In the genomic region with DNA sequence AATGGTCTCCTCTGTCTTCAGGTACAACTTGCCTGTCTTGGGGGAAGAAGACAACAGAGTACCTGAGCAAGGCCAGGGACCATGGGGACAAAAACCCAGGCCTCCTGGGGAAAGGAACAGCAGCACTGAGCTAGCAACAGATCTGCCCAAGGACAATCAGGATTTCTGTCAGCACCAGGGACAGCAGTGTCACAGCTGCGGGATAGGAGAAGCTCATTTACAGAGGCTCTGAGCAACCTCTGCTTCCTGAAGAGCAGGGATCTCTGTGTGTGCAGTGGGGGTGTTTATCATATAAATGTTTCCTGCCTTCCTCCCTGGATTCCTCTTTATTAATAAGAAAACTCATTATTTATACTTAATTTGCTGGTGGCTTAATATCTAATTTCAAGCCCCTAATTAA, we compare ENCODE assay signal across 15 mouse cellular contexts.
A peak's percentile ranks its signal among the peaks of the same experiment; 100 is the strongest.
DNase-seq lines count a peak whose midpoint lies in the region; ATAC-seq lines count a peak whose summit lies in the region.
"Had no signal": no experiment of that assay in that cellular context is flagged by ENCODE, and none has a peak within 500 bp of the region (broad histone marks: within the 10 kb centered on the region; RNA-seq: fewer than 3 reads in every experiment).

No protein-coding gene starts in this region.

- H3K27me3 ChIP-seq in midbrain, embryonic 13.5 days, result no peaks in the 10 kb centered on the region
- peaks cover 16% of the 10 kb centered on the region for H3K27me3 ChIP-seq in midbrain, embryonic 10.5 days (ENCODE audit: low read depth, poor library complexity, severe bottlenecking)
- H3K27me3 ChIP-seq in neural tube, embryonic 14.5 days (ENCODE audit: control insufficient read depth, insufficient read depth, low read length), result no peaks in the 10 kb centered on the region

- ATAC-seq in midbrain, embryonic 13.5 days, result no peak; the same call in 1 of the 2 replicates
- ATAC-seq in neural tube, embryonic 14.5 days (ENCODE audit: low read depth), result no peak
- ATAC-seq in cerebellum, adult (ENCODE audit: insufficient number of reproducible peaks, low FRiP score, low TSS enrichment), result no peak

- H3K9me3 ChIP-seq in midbrain, embryonic 13.5 days, result no peaks in the 10 kb centered on the region
- no peaks in the 10 kb centered on the region for H3K9me3 ChIP-seq in midbrain, embryonic 10.5 days (replicated peaks)
- H3K9me3 ChIP-seq in neural tube, embryonic 14.5 days (ENCODE audit: control insufficient read depth, low read length), result no peaks in the 10 kb centered on the region

- no peaks in the 10 kb centered on the region for H3K36me3 ChIP-seq in midbrain, embryonic 13.5 days
- no peaks in the 10 kb centered on the region for H3K36me3 ChIP-seq in midbrain, embryonic 10.5 days
- no peaks in the 10 kb centered on the region for H3K36me3 ChIP-seq in neural tube, embryonic 14.5 days (ENCODE audit: control insufficient read depth, insufficient read depth, low read length)

- H3K9ac ChIP-seq in midbrain, embryonic 13.5 days (replicated peaks), result no peak overlapping the region
- no peak overlapping the region for H3K9ac ChIP-seq in neural tube, embryonic 14.5 days (replicated peaks; ENCODE audit: low read depth, low read length)
- H3K9ac ChIP-seq: liver, embryonic 14.5 days had no signal

- H3K27ac ChIP-seq in midbrain, embryonic 13.5 days, result peak overlapping the region; percentile 72
- no peak overlapping the region for H3K27ac ChIP-seq in midbrain, embryonic 10.5 days (replicated peaks)
- 0 out of 2 replicates have a peak overlapping the region, but pooled peaks have one; percentile 22 for H3K27ac ChIP-seq in neural tube, embryonic 14.5 days (ENCODE audit: low read depth, low read length)
- H3K27ac ChIP-seq: liver, embryonic 14.5 days had no signal

- H3K4me1 ChIP-seq in midbrain, embryonic 13.5 days (replicated peaks), result peaks cover 36% of the 10 kb centered on the region
- H3K4me1 ChIP-seq in midbrain, embryonic 10.5 days, result peaks cover 26% of the 10 kb centered on the region
- peaks cover 16% of the 10 kb centered on the region; the same call in 1 of the 2 replicates for H3K4me1 ChIP-seq in neural tube, embryonic 14.5 days (ENCODE audit: control insufficient read depth, insufficient read depth, low read length)

- intact Hi-C loops in heart, postnatal 36 days (cut with DNase I), result no loop called here

- 0% methylated on average over 1 of the region's 1 CpGs for WGBS in midbrain, embryonic 13.5 days
- 10% methylated on average over 1 of the region's 1 CpGs for WGBS in midbrain, embryonic 10.5 days
- 0% methylated on average over 1 of the region's 1 CpGs for WGBS in neural tube, embryonic 14.5 days

- H3K4me3 ChIP-seq in midbrain, embryonic 13.5 days (replicated peaks), result no peak overlapping the region
- H3K4me3 ChIP-seq in midbrain, embryonic 10.5 days, result no peak overlapping the region
- no peak overlapping the region for H3K4me3 ChIP-seq in neural tube, embryonic 14.5 days (ENCODE audit: low read depth, low read length)

- DNase-seq in embryo, embryonic 10 days (ENCODE audit: low spot score), result peak; percentile 64
- no peak for DNase-seq in embryo, embryonic 9.5 days (ENCODE audit: extremely low spot score)
- DNase-seq in midbrain, embryonic 10.5 days (ENCODE audit: low spot score), result no peak
- DNase-seq in forelimb bud, embryonic 11.5 days (ENCODE audit: low read depth, low spot score), result peak; percentile 17
- DNase-seq in heart, postnatal 36 days, result no peak
- DNase-seq: cerebellum, postnatal 25 days; heart, postnatal 4 days; kidney, adult 8-10 months; lung, postnatal 4 days; right cerebral cortex, adult 18-20 months; thymus, adult 18-20 months had no signal

- no peak overlapping the region for H3K4me2 ChIP-seq in midbrain, embryonic 13.5 days (replicated peaks)
- H3K4me2 ChIP-seq in neural tube, embryonic 14.5 days (ENCODE audit: low read depth, low read length), result no peak overlapping the region

Comparison
In these comparisons a context has a peak if more than half of its experiments do, and no peak if none do; other contexts are left out.
1. DNase-seq: peak in embryo, embryonic 10 days (single experiment) and forelimb bud, embryonic 11.5 days (single experiment); none in embryo, embryonic 9.5 days (single experiment), midbrain, embryonic 10.5 days (single experiment) and heart, postnatal 36 days (0 of 2).